Mouse (Mus musculus): ENCODE results near the gene Commd9.

Commd9 gene

GRCm38 (mm10) chr2:101885768-101886438, at the start of gene Commd9:
Gene Commd9 (plus strand): TSS chr2:101886247.
- peak; percentile 93 for DNase-seq

- no peak for DNase-seq
Observed at GRCm38 (mm10) chr2:101842756-101843155, 43.3 kb upstream of the Commd9 start.

- DNase-seq: no peak
Observed at GRCm38 (mm10) chr2:101854792-101855191, 31.3 kb upstream of the Commd9 start.

GRCm38 (mm10) chr2:101856174-101856573, 29.9 kb upstream of the Commd9 start:
- DNase-seq: no peak

- DNase-seq: no peak
Observed at GRCm38 (mm10) chr2:101860920-101861485, 25.0 kb upstream of the Commd9 start.

- DNase-seq: no peak
Observed at GRCm38 (mm10) chr2:101862219-101863123, 23.6 kb upstream of the Commd9 start.

- DNase-seq: no peak
Observed at GRCm38 (mm10) chr2:101868683-101869082, 17.4 kb upstream of the Commd9 start.

GRCm38 (mm10) chr2:101871179-101871578, 14.9 kb upstream of the Commd9 start:
- DNase-seq: no peak

GRCm38 (mm10) chr2:101881471-101882162, 4.4 kb upstream of the Commd9 start:
- no peak for DNase-seq

- DNase-seq: no peak
Observed at GRCm38 (mm10) chr2:101882998-101883397, 3.0 kb upstream of the Commd9 start, which contains the start of gene Prr5l. Gene Prr5l (minus strand): TSS chr2:101883027.

- DNase-seq: no peak
Observed at GRCm38 (mm10) chr2:101884286-101884685, 1.8 kb upstream of the Commd9 start.

- DNase-seq: no peak
Observed at GRCm38 (mm10) chr2:101888886-101889285, 2.8 kb downstream of the Commd9 start.

- DNase-seq: no peak
Observed at GRCm38 (mm10) chr2:101891143-101891542, 5.1 kb downstream of the Commd9 start.

- no peak for DNase-seq
Observed at GRCm38 (mm10) chr2:101894126-101894525, 8.1 kb downstream of the Commd9 start.

GRCm38 (mm10) chr2:101896425-101897204, 10.6 kb downstream of the Commd9 start:
- DNase-seq: no peak

- peak; percentile 66 for DNase-seq
Observed at GRCm38 (mm10) chr2:101902196-101902595, 16.1 kb downstream of the Commd9 start.

- peak; percentile 94 for DNase-seq
Observed at GRCm38 (mm10) chr2:101905534-101906378, 19.7 kb downstream of the Commd9 start.

GRCm38 (mm10) chr2:101906379-101906690, 20.3 kb downstream of the Commd9 start:
- peak; percentile 68 for DNase-seq

GRCm38 (mm10) chr2:101907386-101908022, 21.5 kb downstream of the Commd9 start:
- DNase-seq: peak; percentile 98

GRCm38 (mm10) chr2:101908773-101909172, 22.7 kb downstream of the Commd9 start:
- DNase-seq: peak; percentile 59

Data from cerebellum, adult 9-10 months (tissue).